Mouse (Mus musculus) forebrain, embryonic 12.5 days (tissue): ENCODE results near the gene Tmc6. TPM values are rescaled to one million over a fixed set of nuclear protein-coding genes. Genes with fewer than 3 reads are reported as not detected.

Source experiments
- ATAC-seq: fragments of 200-750 bp; cut with Nextera tagmentation; 2 replicates; pipeline ENCODE4 v1.8.0; 2017; ENCODE audit warnings: moderate TSS enrichment; ENCODE audit not compliant: low FRiP score
- H3K27ac ChIP-seq: fragments of 300-500 bp; sonication (generic); 2 replicates; pipeline ENCODE4 v1.5.1; 2016; ENCODE audit warnings: mild to moderate bottlenecking
- H3K27me3 ChIP-seq: fragments of 300-500 bp; sonication (generic); 2 replicates; pipeline ENCODE4 v1.6.1; 2016; ENCODE audit warnings: mild to moderate bottlenecking
- H3K36me3 ChIP-seq: fragments of 300-500 bp; sonication (generic); replicated peaks from 2 replicates; pipeline ENCODE4 v1.6.1; 2016; ENCODE audit warnings: mild to moderate bottlenecking
- H3K4me1 ChIP-seq: fragments of 300-500 bp; sonication (generic); 2 replicates; pipeline ENCODE4 v1.6.1; 2016
- H3K4me2 ChIP-seq: fragments of 300-500 bp; sonication (generic); 2 replicates; pipeline ENCODE4 v1.6.1; 2016; ENCODE audit warnings: mild to moderate bottlenecking, moderate library complexity
- H3K4me3 ChIP-seq: fragments of 300-500 bp; sonication (generic); replicated peaks from 2 replicates; pipeline ENCODE4 v1.5.1; 2016; ENCODE audit warnings: mild to moderate bottlenecking
- H3K9ac ChIP-seq: fragments of 300-500 bp; sonication (generic); 2 replicates; pipeline ENCODE4 v1.6.1; 2016; ENCODE audit warnings: mild to moderate bottlenecking
- H3K9me3 ChIP-seq: fragments of 300-500 bp; sonication (generic); 2 replicates; pipeline ENCODE4 v1.6.1; 2016
- WGBS: fragments of 180-500 bp; shearing (Covaris S2); methylation state at CpG from one replicate; pipeline ENCODE4 v1.1.7; 2016; 5-methylcytosine and 5-hydroxymethylcytosine counted together
- polyA plus RNA-seq: library from polyadenylated mRNA; unstranded; fragments of >200 nt; fragmentation: Nextera tagmentation; extraction: Ambion mirVana; gene quantifications from 2 replicates; pipeline ENCODE4 v1.2.1, GENCODE M21; 2016

The Tmc6 gene
- polyA plus RNA-seq, 1 experiment from 2014 or later, result 4.4 TPM

- peaks cover 76% of the 10 kb centered on the region for H3K36me3 ChIP-seq
- 80% methylated on average over 5 of the region's 5 CpGs for WGBS
- no peaks in the 10 kb centered on the region for H3K4me1 ChIP-seq
- H3K9me3 ChIP-seq, result no peaks in the 10 kb centered on the region
- no peak overlapping the region for H3K27ac ChIP-seq
- H3K4me2 ChIP-seq, result no peak overlapping the region
- no peak overlapping the region for H3K9ac ChIP-seq
- no peak overlapping the region for H3K4me3 ChIP-seq
- ATAC-seq, result no peak
- H3K27me3 ChIP-seq, result no peaks in the 10 kb centered on the region
These were observed 45.8 kb downstream of the Tmc6 start for GRCm38 (mm10) chr11:117736037-117736689.

- Histone ChIP-seq H3K4me3 (no peak overlapping the region), H3K4me2 (no peak overlapping the region), H3K27me3 (no peaks in the 10 kb centered on the region), H3K4me1 (no peaks in the 10 kb centered on the region), H3K9ac (no peak overlapping the region), H3K9me3 (no peaks in the 10 kb centered on the region), H3K36me3 (peaks cover 29% of the 10 kb centered on the region), H3K27ac (no peak overlapping the region)
- 93% methylated on average over 7 of the region's 7 CpGs for WGBS
- ATAC-seq, result no peak
These were observed 50.5 kb downstream of the Tmc6 start for GRCm38 (mm10) chr11:117731470-117731869.

- ATAC-seq, result no peak
- no peaks in the 10 kb centered on the region for H3K9me3 ChIP-seq
- WGBS, result 84% methylated on average over 4 of the region's 4 CpGs
These were observed 51.5 kb downstream of the Tmc6 start for GRCm38 (mm10) chr11:117730490-117730838.

GRCm38 (mm10) chr11:117729798-117730489 is 52.1 kb downstream of the Tmc6 start:
- H3K9me3 ChIP-seq, result no peaks in the 10 kb centered on the region
- H3K4me1 ChIP-seq, result no peaks in the 10 kb centered on the region
- no peak overlapping the region for H3K4me3 ChIP-seq
- WGBS, result 88% methylated on average over 7 of the region's 7 CpGs
- H3K36me3 ChIP-seq, result peaks cover 20% of the 10 kb centered on the region
- no peak overlapping the region for H3K4me2 ChIP-seq
- no peak for ATAC-seq
- H3K27ac ChIP-seq, result no peak overlapping the region
- H3K9ac ChIP-seq, result no peak overlapping the region
- H3K27me3 ChIP-seq, result no peaks in the 10 kb centered on the region

More at GRCm38 (mm10) chr11:117730490-117730838, 51.5 kb downstream of the Tmc6 start:
- no peak overlapping the region for H3K9ac ChIP-seq
- no peak overlapping the region for H3K27ac ChIP-seq
- H3K4me1 ChIP-seq, result no peaks in the 10 kb centered on the region
- no peak overlapping the region for H3K4me2 ChIP-seq
- peaks cover 22% of the 10 kb centered on the region for H3K36me3 ChIP-seq
- H3K4me3 ChIP-seq, result no peak overlapping the region
- H3K27me3 ChIP-seq, result no peaks in the 10 kb centered on the region

GRCm38 (mm10) chr11:117729341-117729740 is 52.7 kb downstream of the Tmc6 start:
- WGBS, result 95% methylated on average over 3 of the region's 3 CpGs
- Histone ChIP-seq H3K27me3 (no peaks in the 10 kb centered on the region), H3K27ac (no peak overlapping the region), H3K4me1 (no peaks in the 10 kb centered on the region), H3K36me3 (peaks cover 17% of the 10 kb centered on the region), H3K9me3 (no peaks in the 10 kb centered on the region), H3K4me3 (no peak overlapping the region), H3K4me2 (no peak overlapping the region), H3K9ac (no peak overlapping the region)
- ATAC-seq, result no peak

- H3K27ac ChIP-seq, result no peak overlapping the region
- no peaks in the 10 kb centered on the region for H3K27me3 ChIP-seq
- H3K9ac ChIP-seq, result no peak overlapping the region
- H3K4me2 ChIP-seq, result no peak overlapping the region
- WGBS, result 76% methylated on average over 1 of the region's 1 CpGs
- peaks cover 16% of the 10 kb centered on the region for H3K36me3 ChIP-seq
- no peaks in the 10 kb centered on the region for H3K9me3 ChIP-seq
- no peak for ATAC-seq
- no peaks in the 10 kb centered on the region for H3K4me1 ChIP-seq
- no peak overlapping the region for H3K4me3 ChIP-seq
These were observed 53.2 kb downstream of the Tmc6 start for GRCm38 (mm10) chr11:117728841-117729240.

GRCm38 (mm10) chr11:117728245-117728644 is 53.8 kb downstream of the Tmc6 start:
- Histone ChIP-seq H3K9ac (no peak overlapping the region), H3K36me3 (peaks cover 16% of the 10 kb centered on the region), H3K27me3 (no peaks in the 10 kb centered on the region), H3K4me1 (no peaks in the 10 kb centered on the region), H3K27ac (no peak overlapping the region), H3K4me2 (no peak overlapping the region), H3K4me3 (no peak overlapping the region), H3K9me3 (no peaks in the 10 kb centered on the region)
- ATAC-seq, result no peak
- 91% methylated on average over 5 of the region's 5 CpGs for WGBS

GRCm38 (mm10) chr11:117727031-117727430 is 55.0 kb downstream of the Tmc6 start:
- H3K9ac ChIP-seq, result no peak overlapping the region
- no peak overlapping the region for H3K4me2 ChIP-seq
- no peak overlapping the region for H3K27ac ChIP-seq
- peaks cover 27% of the 10 kb centered on the region for H3K36me3 ChIP-seq
- no peaks in the 10 kb centered on the region for H3K9me3 ChIP-seq
- no peaks in the 10 kb centered on the region for H3K4me1 ChIP-seq
- WGBS, result 94% methylated on average over 4 of the region's 4 CpGs
- H3K4me3 ChIP-seq, result no peak overlapping the region
- no peaks in the 10 kb centered on the region for H3K27me3 ChIP-seq
- ATAC-seq, result no peak

GRCm38 (mm10) chr11:117724604-117725301 is 57.2 kb downstream of the Tmc6 start:
- peaks cover 49% of the 10 kb centered on the region for H3K36me3 ChIP-seq
- no peaks in the 10 kb centered on the region for H3K4me1 ChIP-seq
- H3K4me3 ChIP-seq, result no peak overlapping the region
- no peak for ATAC-seq
- no peaks in the 10 kb centered on the region for H3K27me3 ChIP-seq
- H3K27ac ChIP-seq, result no peak overlapping the region
- WGBS, result 92% methylated on average over 6 of the region's 6 CpGs
- H3K4me2 ChIP-seq, result no peak overlapping the region
- H3K9me3 ChIP-seq, result no peaks in the 10 kb centered on the region
- no peak overlapping the region for H3K9ac ChIP-seq

GRCm38 (mm10) chr11:117718838-117719237 is 63.2 kb downstream of the Tmc6 start:
- no peak overlapping the region for H3K4me2 ChIP-seq
- H3K4me3 ChIP-seq, result no peak overlapping the region
- H3K27me3 ChIP-seq, result no peaks in the 10 kb centered on the region
- H3K36me3 ChIP-seq, result peaks cover 92% of the 10 kb centered on the region
- ATAC-seq, result no peak
- no peak overlapping the region for H3K9ac ChIP-seq
- H3K9me3 ChIP-seq, result no peaks in the 10 kb centered on the region
- WGBS, result 95% methylated on average over 3 of the region's 3 CpGs
- no peaks in the 10 kb centered on the region for H3K4me1 ChIP-seq
- H3K27ac ChIP-seq, result no peak overlapping the region
